Mouse (Mus musculus) ES-E14 (cell line): ENCODE measurements around the gene Dhrs7b.

Source experiments
- CHD2 ChIP-seq: IDR thresholded peaks from 2 replicates; pipeline ENCODE4 v1.6.1; 2014; ENCODE audit warnings: mild to moderate bottlenecking, low read depth, low read length, inconsistent platforms
- HCFC1 ChIP-seq: IDR thresholded peaks from 2 replicates; pipeline ENCODE4 v1.6.1; 2012; ENCODE audit warnings: low read length, inconsistent platforms, borderline replicate concordance; ENCODE audit not compliant: insufficient read depth
- MAFK ChIP-seq: IDR thresholded peaks from 2 replicates; pipeline ENCODE4 v1.6.1; 2014; ENCODE audit warnings: mild to moderate bottlenecking, low read depth, low read length, inconsistent platforms; ENCODE audit not compliant: insufficient read depth
- ZC3H11A ChIP-seq: IDR thresholded peaks from 2 replicates; pipeline ENCODE4 v1.6.1; 2012; ENCODE audit warnings: low read depth, mild to moderate bottlenecking, inconsistent platforms, low read length, borderline replicate concordance

DNA sequence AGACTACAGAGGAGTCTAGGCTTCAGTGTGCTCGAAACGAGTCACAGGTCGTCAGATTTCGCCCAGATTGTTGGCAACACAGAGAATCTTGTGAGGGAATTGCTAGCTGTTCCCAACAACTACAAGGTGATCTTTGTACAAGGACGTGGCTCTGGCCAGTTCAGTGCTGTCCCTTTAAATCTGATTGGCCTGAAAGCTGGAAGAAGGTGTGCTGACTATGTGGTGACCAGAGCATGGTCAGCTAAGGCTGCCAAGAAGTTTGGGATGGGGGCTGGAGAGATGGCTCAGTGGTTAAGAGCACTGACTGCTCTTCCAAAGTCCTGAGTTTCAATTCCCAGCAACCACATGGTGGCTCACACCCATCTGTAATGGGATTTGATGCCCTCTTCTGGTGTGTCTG lies 14.0 kb upstream of the Dhrs7b start:
- TF ChIP-seq MAFK, result no peak
- no peak for TF ChIP-seq HCFC1
- no peak for TF ChIP-seq ZC3H11A
- TF ChIP-seq CHD2, result no peak
